Mouse (Mus musculus) kidney, embryonic 14.5 days (tissue): ENCODE measurements at regions not wholly inside any gene's neighbourhood (a gene's known extent, or its start where the extent isn't known, plus 50 kb on each side); places are given as distances from the start of the nearest gene placed in this dataset.

Experiments
- ATAC-seq: fragments of 200-750 bp; cut with Nextera tagmentation; 2 replicates; pipeline ENCODE4 v1.8.0; 2017; ENCODE audit warnings: moderate number of reproducible peaks, mild to moderate bottlenecking, moderate TSS enrichment, moderate library complexity; ENCODE audit not compliant: low FRiP score, low TSS enrichment
- H3K27ac ChIP-seq: fragments of 300-500 bp; sonication (generic); 2 replicates; pipeline ENCODE4 v1.5.1; 2014; ENCODE audit warnings: low read depth, mild to moderate bottlenecking, low read length, moderate library complexity, mixed read lengths
- H3K27me3 ChIP-seq: fragments of 300-500 bp; sonication (generic); 2 replicates; pipeline ENCODE4 v1.6.1; 2014; ENCODE audit warnings: mild to moderate bottlenecking, low read length; ENCODE audit not compliant: control insufficient read depth, insufficient read depth
- H3K36me3 ChIP-seq: fragments of 300-500 bp; sonication (generic); 2 replicates; pipeline ENCODE4 v1.6.1; 2014; ENCODE audit warnings: low read length, mixed read lengths; ENCODE audit not compliant: control insufficient read depth, insufficient read depth
- H3K4me1 ChIP-seq: fragments of 300-500 bp; sonication (generic); 2 replicates; pipeline ENCODE4 v1.6.1; 2014; ENCODE audit warnings: low read length, mixed read lengths; ENCODE audit not compliant: control insufficient read depth, insufficient read depth
- H3K4me2 ChIP-seq: fragments of 300-500 bp; sonication (generic); replicated peaks from 2 replicates; pipeline ENCODE4 v1.6.1; 2014; ENCODE audit warnings: low read depth, mild to moderate bottlenecking, low read length
- H3K4me3 ChIP-seq: fragments of 300-500 bp; sonication (generic); 2 replicates; pipeline ENCODE4 v1.5.1; 2014; ENCODE audit warnings: mild to moderate bottlenecking, low read length
- H3K9ac ChIP-seq: fragments of 300-500 bp; sonication (generic); 2 replicates; pipeline ENCODE4 v1.6.1; 2014; ENCODE audit warnings: low read depth, mild to moderate bottlenecking, low read length, moderate library complexity
- H3K9me3 ChIP-seq: fragments of 300-500 bp; sonication (generic); 2 replicates; pipeline ENCODE4 v1.6.1; 2016; ENCODE audit warnings: low read length; ENCODE audit not compliant: control insufficient read depth
- WGBS: fragments of 180-500 bp; shearing (Covaris S2); extraction: QIAGEN DNeasy Blood & Tissue Kit; methylation state at CpG from one replicate; pipeline ENCODE4 v1.1.7; 2014; 5-methylcytosine and 5-hydroxymethylcytosine counted together

GRCm38 (mm10) chr4:82123733-82124132 lies 581.8 kb downstream of the Nfib start:
- Histone ChIP-seq H3K27ac (no peak overlapping the region), H3K4me1 (no peaks in the 10 kb centered on the region), H3K4me2 (no peak overlapping the region), H3K27me3 (no peaks in the 10 kb centered on the region), H3K9me3 (no peaks in the 10 kb centered on the region), H3K36me3 (no peaks in the 10 kb centered on the region), H3K4me3 (no peak overlapping the region), H3K9ac (no peak overlapping the region)
- WGBS: 80% methylated on average over 5 of the region's 5 CpGs
- ATAC-seq: no peak

- H3K9ac ChIP-seq: no peak overlapping the region
- WGBS: 90% methylated on average over 1 of the region's 1 CpGs
These were observed 582.4 kb downstream of the Nfib start for GRCm38 (mm10) chr4:82123101-82123500.

DNA sequence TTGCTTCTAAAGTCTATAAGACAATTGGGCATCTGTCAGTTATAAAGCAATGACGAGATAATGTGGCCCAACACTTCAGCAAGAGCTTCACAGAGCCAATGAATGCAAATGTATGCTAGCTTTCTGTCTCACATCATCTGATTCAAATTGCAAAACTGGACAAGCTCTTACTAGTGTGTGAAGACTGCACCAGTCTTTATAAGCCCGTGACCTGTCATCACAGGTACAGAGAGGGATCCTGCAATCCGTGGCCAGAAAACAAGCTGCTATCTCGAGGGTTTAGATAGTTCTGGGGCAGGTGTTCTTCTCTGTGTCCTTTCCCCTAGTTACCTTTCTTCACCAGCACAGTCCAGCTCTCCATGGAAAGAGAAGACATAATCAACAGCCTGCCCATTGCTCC lies 584.8 kb downstream of the Nfib start:
- no peaks in the 10 kb centered on the region for H3K4me1 ChIP-seq

More at GRCm38 (mm10) chr4:82123101-82123500, 582.4 kb downstream of the Nfib start:
- Histone ChIP-seq H3K4me2 (no peak overlapping the region), H3K9me3 (no peaks in the 10 kb centered on the region), H3K4me1 (no peaks in the 10 kb centered on the region), H3K27ac (no peak overlapping the region), H3K4me3 (no peak overlapping the region), H3K36me3 (no peaks in the 10 kb centered on the region), H3K27me3 (no peaks in the 10 kb centered on the region)
- ATAC-seq: no peak

GRCm38 (mm10) chr4:82120326-82120725 lies 585.2 kb downstream of the Nfib start:
- 62% methylated on average over 1 of the region's 1 CpGs for WGBS

More for the DNA sequence above, 584.8 kb downstream of the Nfib start:
- Histone ChIP-seq H3K4me3 (no peak overlapping the region), H3K27ac (no peak overlapping the region), H3K36me3 (no peaks in the 10 kb centered on the region), H3K4me2 (no peak overlapping the region), H3K27me3 (no peaks in the 10 kb centered on the region), H3K9ac (no peak overlapping the region), H3K9me3 (no peaks in the 10 kb centered on the region)
- ATAC-seq: no peak
- 89% methylated on average over 4 of the region's 4 CpGs for WGBS

GRCm38 (mm10) chr4:82101837-82102236 lies 603.7 kb downstream of the Nfib start:
- no peak overlapping the region for H3K27ac ChIP-seq

More at GRCm38 (mm10) chr4:82120326-82120725, 585.2 kb downstream of the Nfib start:
- H3K4me1 ChIP-seq: no peaks in the 10 kb centered on the region
- no peak overlapping the region for H3K4me3 ChIP-seq
- no peak overlapping the region for H3K9ac ChIP-seq
- no peaks in the 10 kb centered on the region for H3K27me3 ChIP-seq
- no peak overlapping the region for H3K27ac ChIP-seq
- H3K9me3 ChIP-seq: no peaks in the 10 kb centered on the region
- ATAC-seq: no peak
- H3K36me3 ChIP-seq: no peaks in the 10 kb centered on the region
- H3K4me2 ChIP-seq: no peak overlapping the region

GRCm38 (mm10) chr4:82099970-82100368 lies 605.6 kb downstream of the Nfib start:
- no peak overlapping the region for H3K4me2 ChIP-seq
- no peaks in the 10 kb centered on the region for H3K9me3 ChIP-seq
- no peak overlapping the region for H3K4me3 ChIP-seq
- H3K4me1 ChIP-seq: no peaks in the 10 kb centered on the region
- ATAC-seq: no peak
- H3K9ac ChIP-seq: no peak overlapping the region
- WGBS: 82% methylated on average over 6 of the region's 6 CpGs
- no peaks in the 10 kb centered on the region for H3K27me3 ChIP-seq
- H3K36me3 ChIP-seq: no peaks in the 10 kb centered on the region
- H3K27ac ChIP-seq: no peak overlapping the region

More at GRCm38 (mm10) chr4:82101837-82102236, 603.7 kb downstream of the Nfib start:
- WGBS: 92% methylated on average over 1 of the region's 1 CpGs
- H3K9ac ChIP-seq: no peak overlapping the region
- H3K4me1 ChIP-seq: no peaks in the 10 kb centered on the region
- H3K27me3 ChIP-seq: no peaks in the 10 kb centered on the region
- H3K4me2 ChIP-seq: no peak overlapping the region
- H3K4me3 ChIP-seq: no peak overlapping the region
- no peaks in the 10 kb centered on the region for H3K36me3 ChIP-seq
- no peaks in the 10 kb centered on the region for H3K9me3 ChIP-seq
- no peak for ATAC-seq

- H3K27ac ChIP-seq: no peak overlapping the region
- ATAC-seq: no peak
- no peaks in the 10 kb centered on the region for H3K27me3 ChIP-seq
These were observed 606.3 kb downstream of the Nfib start for GRCm38 (mm10) chr4:82098986-82099969.

DNA sequence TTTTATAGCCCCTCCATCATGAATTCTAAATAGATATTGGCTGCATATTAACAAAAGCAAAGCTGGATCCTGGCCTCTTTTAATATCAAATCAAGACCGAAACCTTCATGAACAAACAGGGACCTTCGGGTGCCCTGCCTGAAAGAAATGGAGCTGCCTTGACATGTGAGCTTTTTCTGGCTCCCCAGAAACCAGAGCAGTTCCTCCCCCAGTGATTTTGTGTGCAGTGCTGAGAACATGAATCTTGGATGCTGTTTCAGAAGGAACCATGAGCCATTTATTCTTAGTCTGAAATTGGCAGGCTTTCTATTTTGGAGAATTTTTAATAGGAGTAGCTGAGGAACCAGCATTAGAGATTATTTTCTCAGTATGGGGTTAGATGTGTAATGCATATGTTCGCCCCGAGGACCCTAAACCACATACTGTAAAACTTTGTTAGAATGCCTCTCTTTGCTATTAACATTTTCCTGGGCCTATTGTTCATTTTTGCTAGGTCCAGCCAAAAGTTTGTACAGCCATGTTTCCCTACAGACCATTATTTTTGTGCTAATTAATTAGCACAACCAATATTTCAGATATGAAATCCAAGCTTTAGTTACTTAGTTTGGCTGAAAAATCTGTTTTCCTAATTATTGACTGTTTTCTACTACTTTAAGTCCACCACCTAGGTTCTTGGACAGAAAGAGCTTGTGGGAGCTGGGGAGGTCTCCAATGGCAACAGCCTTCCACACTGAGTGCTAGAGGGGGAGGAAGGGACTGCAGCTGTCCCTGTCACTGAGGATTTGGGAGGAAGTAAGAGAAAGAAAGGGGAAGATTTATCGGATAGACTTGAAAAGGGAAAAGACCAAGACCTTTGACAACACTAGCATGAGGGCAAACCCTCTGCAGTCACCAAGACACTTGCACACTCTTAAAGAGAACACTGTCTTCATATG lies 613.0 kb downstream of the Nfib start:
- ATAC-seq: no peak

More at GRCm38 (mm10) chr4:82098986-82099969, 606.3 kb downstream of the Nfib start:
- Histone ChIP-seq H3K9ac (no peak overlapping the region), H3K36me3 (no peaks in the 10 kb centered on the region), H3K4me3 (no peak overlapping the region), H3K4me1 (no peaks in the 10 kb centered on the region), H3K4me2 (no peak overlapping the region), H3K9me3 (no peaks in the 10 kb centered on the region)
- WGBS: 89% methylated on average over 13 of the region's 13 CpGs

More for the DNA sequence above, 613.0 kb downstream of the Nfib start:
- Histone ChIP-seq H3K4me1 (no peaks in the 10 kb centered on the region), H3K36me3 (no peaks in the 10 kb centered on the region), H3K9ac (no peak overlapping the region), H3K4me2 (no peak overlapping the region), H3K9me3 (no peaks in the 10 kb centered on the region), H3K4me3 (no peak overlapping the region), H3K27me3 (no peaks in the 10 kb centered on the region), H3K27ac (no peak overlapping the region)
- WGBS: 78% methylated on average over 5 of the region's 5 CpGs
